ENCODE assay signal across 18 mouse cellular contexts in the genomic region with DNA sequence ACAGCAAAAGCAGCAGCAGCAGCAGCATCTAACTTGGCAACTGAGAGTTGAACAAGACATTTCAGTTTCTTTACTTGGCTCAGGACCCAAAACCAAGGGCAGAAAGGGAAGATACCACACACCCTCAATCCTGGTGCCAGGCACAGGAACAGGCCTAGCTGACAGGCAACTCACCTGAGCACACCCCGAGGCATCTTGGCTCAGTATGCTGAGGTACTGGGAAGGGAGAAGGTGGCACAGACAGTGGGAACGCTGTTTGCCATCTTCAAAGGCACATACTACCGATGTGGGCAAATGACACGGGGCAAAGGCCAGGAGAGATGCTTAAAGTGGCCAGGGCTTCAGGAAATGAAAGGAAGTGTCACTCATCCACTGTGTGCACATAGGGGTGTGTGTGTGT.
DNase-seq lines count a peak whose midpoint lies in the region; ATAC-seq and TF ChIP-seq lines count a peak whose summit lies in the region.
"Had no signal": no experiment of that assay in that cellular context is flagged by ENCODE, and none has a peak within 500 bp of the region (broad histone marks: within the 10 kb centered on the region; RNA-seq: fewer than 3 reads in every experiment).

No protein-coding gene starts in this region.

- H3K27me3 ChIP-seq in forebrain, embryonic 13.5 days = no peaks in the 10 kb centered on the region
- H3K27me3 ChIP-seq in forebrain, postnatal 0 days (ENCODE audit: insufficient read depth, low read length) = no peaks in the 10 kb centered on the region
- no peaks in the 10 kb centered on the region for H3K27me3 ChIP-seq in neural tube, embryonic 14.5 days (ENCODE audit: control insufficient read depth, insufficient read depth, low read length)
- H3K27me3 ChIP-seq: embryonic facial prominence, embryonic 15.5 days; heart, embryonic 13.5 days had no signal

- peak overlapping the region; percentile 19; the same call in 1 of the 2 replicates for H3K27ac ChIP-seq in forebrain, embryonic 13.5 days
- H3K27ac ChIP-seq in forebrain, postnatal 0 days (ENCODE audit: low read depth, low read length) = no peak overlapping the region
- peak overlapping the region; percentile 32; the same call in 1 of the 2 replicates for H3K27ac ChIP-seq in layer of hippocampus, adult 2 months
- H3K27ac ChIP-seq in neural tube, embryonic 14.5 days (ENCODE audit: low read depth, low read length) = peak overlapping the region; percentile 5; the same call in 1 of the 2 replicates
- H3K27ac ChIP-seq: embryonic facial prominence, embryonic 15.5 days; forebrain, embryonic 10.5 days; heart, adult 2 months; heart, embryonic 13.5 days had no signal

- H3K36me3 ChIP-seq in forebrain, embryonic 13.5 days (ENCODE audit: poor library complexity, severe bottlenecking) = no peaks in the 10 kb centered on the region
- no peaks in the 10 kb centered on the region for H3K36me3 ChIP-seq in forebrain, postnatal 0 days (ENCODE audit: insufficient read depth)
- no peaks in the 10 kb centered on the region for H3K36me3 ChIP-seq in neural tube, embryonic 14.5 days (ENCODE audit: control insufficient read depth, insufficient read depth, low read length)
- H3K36me3 ChIP-seq: embryonic facial prominence, embryonic 15.5 days; forebrain, embryonic 10.5 days; heart, embryonic 13.5 days had no signal

- no peak for TF ChIP-seq CTCF in forebrain, postnatal 0 days (IDR thresholded peaks at IDR 0.05; ENCODE audit: low read depth)
- TF ChIP-seq CTCF in layer of hippocampus, adult 2 months (conservative IDR thresholded peaks at IDR 0.05) = no peak

- ATAC-seq in forebrain, embryonic 13.5 days = no peak
- no peak for ATAC-seq in forebrain, postnatal 0 days
- no peak for ATAC-seq in neural tube, embryonic 14.5 days (ENCODE audit: low read depth)
- ATAC-seq: hindbrain, embryonic 16.5 days had no signal

- no peak for DNase-seq in forebrain, postnatal 0 days
- DNase-seq in layer of hippocampus, adult 2 months (ENCODE audit: low spot score in 2 of 2) = no peak
- no peak for DNase-seq in layer of hippocampus, postnatal 36 days
- DNase-seq in neural tube, embryonic 10.5 days (ENCODE audit: extremely low spot score, low spot score) = no peak
- no peak for DNase-seq in gastrocnemius, postnatal 14 days
- DNase-seq: adrenal gland, adult 2 months; adrenal gland, postnatal 25 days; embryo, embryonic 11 days; heart, adult 2 months; heart, postnatal 36 days; kidney, adult 11 months had no signal

- intact Hi-C loops in gastrocnemius, postnatal 14 days (cut with DNase I; ENCODE audit: low total_unique reads) = no loop called here

- H3K4me2 ChIP-seq in forebrain, embryonic 13.5 days = no peak overlapping the region
- H3K4me2 ChIP-seq in forebrain, postnatal 0 days (ENCODE audit: low read depth) = no peak overlapping the region
- H3K4me2 ChIP-seq in neural tube, embryonic 14.5 days (ENCODE audit: low read depth, low read length) = no peak overlapping the region
- H3K4me2 ChIP-seq: embryonic facial prominence, embryonic 15.5 days; heart, embryonic 13.5 days had no signal

- peaks cover 90% of the 10 kb centered on the region for H3K4me1 ChIP-seq in forebrain, embryonic 13.5 days
- H3K4me1 ChIP-seq in forebrain, postnatal 0 days (ENCODE audit: insufficient read depth) = peaks cover 50% of the 10 kb centered on the region
- peaks cover 68% of the 10 kb centered on the region for H3K4me1 ChIP-seq in neural tube, embryonic 14.5 days (ENCODE audit: control insufficient read depth, insufficient read depth, low read length)

- H3K9me3 ChIP-seq in forebrain, embryonic 13.5 days (replicated peaks) = no peaks in the 10 kb centered on the region
- no peaks in the 10 kb centered on the region for H3K9me3 ChIP-seq in forebrain, postnatal 0 days (ENCODE audit: low read length)
- H3K9me3 ChIP-seq in neural tube, embryonic 14.5 days (ENCODE audit: control insufficient read depth, low read length) = no peaks in the 10 kb centered on the region
- H3K9me3 ChIP-seq: embryonic facial prominence, embryonic 15.5 days; forebrain, embryonic 10.5 days; heart, embryonic 13.5 days had no signal

- H3K4me3 ChIP-seq in forebrain, embryonic 13.5 days = no peak overlapping the region
- no peak overlapping the region for H3K4me3 ChIP-seq in forebrain, postnatal 0 days (ENCODE audit: low read depth, low read length)
- H3K4me3 ChIP-seq in layer of hippocampus, adult 2 months = no peak overlapping the region
- H3K4me3 ChIP-seq in neural tube, embryonic 14.5 days (ENCODE audit: low read depth, low read length) = no peak overlapping the region
- H3K4me3 ChIP-seq: embryonic facial prominence, embryonic 15.5 days; erythroblast, embryonic 14.5 days; forebrain, embryonic 10.5 days; heart, adult 2 months; heart, embryonic 13.5 days had no signal

- WGBS in forebrain, embryonic 13.5 days = 72% methylated on average over 4 of the region's 4 CpGs
- WGBS in forebrain, postnatal 0 days = 49% methylated on average over 4 of the region's 4 CpGs
- WGBS in neural tube, embryonic 14.5 days = 90% methylated on average over 4 of the region's 4 CpGs

- H3K9ac ChIP-seq in forebrain, embryonic 13.5 days = no peak overlapping the region
- no peak overlapping the region for H3K9ac ChIP-seq in forebrain, postnatal 0 days
- no peak overlapping the region for H3K9ac ChIP-seq in neural tube, embryonic 14.5 days (replicated peaks; ENCODE audit: low read depth, low read length)
- H3K9ac ChIP-seq: embryonic facial prominence, embryonic 15.5 days; heart, embryonic 13.5 days had no signal
